In genomic region chr4:11874586-11875264, GRCm38 (mm10) we compare ENCODE assay signal across 32 mouse cellular contexts.
A peak's percentile ranks its signal among the peaks of the same experiment; 100 is the strongest.
DNase-seq lines count a peak whose midpoint lies in the region; ATAC-seq and TF ChIP-seq lines count a peak whose summit lies in the region.
"Had no signal": no experiment of that assay in that cellular context is flagged by ENCODE, and none has a peak within 500 bp of the region (broad histone marks: within the 10 kb centered on the region; RNA-seq: fewer than 3 reads in every experiment).

No protein-coding gene starts in this region.

- no peak for DNase-seq in lung, postnatal 14 days
- no peak for DNase-seq in cerebellum, postnatal 25 days
- DNase-seq in forebrain, embryonic 10.5 days (ENCODE audit: extremely low spot score, low spot score), result no peak
- DNase-seq: adrenal gland, adult 2 months; adrenal gland, postnatal 36 days; cerebellum, adult 18-20 months; cerebellum, postnatal 10 days; forebrain, postnatal 0 days; gastrocnemius, postnatal 25 days; heart, postnatal 36 days; kidney, adult 18-20 months; kidney, postnatal 36 days; liver, embryonic 13.5 days; midbrain, embryonic 14.5 days; thymus, adult 18-20 months; thymus, postnatal 36 days had no signal

- no peak overlapping the region for H3K4me2 ChIP-seq in intestine, embryonic 15.5 days (replicated peaks)
- no peak overlapping the region for H3K4me2 ChIP-seq in intestine, postnatal 0 days (replicated peaks; ENCODE audit: low read depth)
- H3K4me2 ChIP-seq in lung, embryonic 15.5 days, result no peak overlapping the region
- H3K4me2 ChIP-seq in stomach, embryonic 15.5 days, result no peak overlapping the region
- H3K4me2 ChIP-seq: forebrain, embryonic 12.5 days; hindbrain, embryonic 12.5 days; kidney, embryonic 15.5 days; limb, embryonic 12.5 days; liver, embryonic 13.5 days had no signal

- no peak overlapping the region for H3K9ac ChIP-seq in intestine, embryonic 15.5 days
- no peak overlapping the region for H3K9ac ChIP-seq in intestine, postnatal 0 days (ENCODE audit: low read depth, low read length)
- H3K9ac ChIP-seq in lung, embryonic 15.5 days, result no peak overlapping the region
- H3K9ac ChIP-seq in stomach, embryonic 15.5 days, result no peak overlapping the region
- H3K9ac ChIP-seq: forebrain, embryonic 12.5 days; forebrain, postnatal 0 days; hindbrain, embryonic 12.5 days; kidney, embryonic 15.5 days; limb, embryonic 12.5 days; liver, embryonic 13.5 days had no signal

- WGBS in intestine, embryonic 15.5 days, result 75% methylated on average over 4 of the region's 4 CpGs
- WGBS in intestine, postnatal 0 days, result 70% methylated on average over 4 of the region's 4 CpGs
- WGBS in lung, embryonic 15.5 days, result 49% methylated on average over 4 of the region's 4 CpGs
- 77% methylated on average over 4 of the region's 4 CpGs for WGBS in stomach, embryonic 15.5 days
- 73% methylated on average over 4 of the region's 4 CpGs for WGBS in forebrain, embryonic 10.5 days

- H3K36me3 ChIP-seq in intestine, embryonic 15.5 days, result no peaks in the 10 kb centered on the region
- H3K36me3 ChIP-seq in intestine, postnatal 0 days (ENCODE audit: control insufficient read depth, insufficient read depth), result no peaks in the 10 kb centered on the region
- H3K36me3 ChIP-seq in lung, embryonic 15.5 days, result no peaks in the 10 kb centered on the region
- no peaks in the 10 kb centered on the region for H3K36me3 ChIP-seq in stomach, embryonic 15.5 days
- H3K36me3 ChIP-seq in forebrain, embryonic 10.5 days (replicated peaks), result no peaks in the 10 kb centered on the region
- H3K36me3 ChIP-seq: forebrain, embryonic 12.5 days; hindbrain, embryonic 12.5 days; kidney, embryonic 15.5 days; limb, embryonic 12.5 days; liver, embryonic 13.5 days had no signal

- no peak overlapping the region for H3K4me3 ChIP-seq in intestine, embryonic 15.5 days (replicated peaks)
- no peak overlapping the region for H3K4me3 ChIP-seq in intestine, postnatal 0 days (ENCODE audit: low read depth, low read length)
- H3K4me3 ChIP-seq in lung, embryonic 15.5 days, result no peak overlapping the region
- no peak overlapping the region for H3K4me3 ChIP-seq in stomach, embryonic 15.5 days (replicated peaks)
- no peak overlapping the region for H3K4me3 ChIP-seq in forebrain, embryonic 10.5 days
- H3K4me3 ChIP-seq: erythroblast, embryonic 14.5 days; forebrain, embryonic 12.5 days; hindbrain, embryonic 12.5 days; kidney, embryonic 15.5 days; layer of hippocampus, adult 2 months; left cerebral cortex, adult 2 months; limb, embryonic 12.5 days; liver, embryonic 13.5 days had no signal

- no peak for TF ChIP-seq CTCF in intestine, postnatal 0 days (IDR thresholded peaks at IDR 0.05; ENCODE audit: low read depth)

- no peaks in the 10 kb centered on the region for H3K27me3 ChIP-seq in intestine, embryonic 15.5 days (replicated peaks)
- H3K27me3 ChIP-seq in intestine, postnatal 0 days (replicated peaks; ENCODE audit: control insufficient read depth, insufficient read depth, low read length), result no peaks in the 10 kb centered on the region
- H3K27me3 ChIP-seq in lung, embryonic 15.5 days, result no peaks in the 10 kb centered on the region
- no peaks in the 10 kb centered on the region for H3K27me3 ChIP-seq in stomach, embryonic 15.5 days (replicated peaks)
- no peaks in the 10 kb centered on the region for H3K27me3 ChIP-seq in forebrain, embryonic 10.5 days (ENCODE audit: poor library complexity, severe bottlenecking)
- H3K27me3 ChIP-seq: CH12.LX; forebrain, embryonic 12.5 days; hindbrain, embryonic 12.5 days; kidney, embryonic 15.5 days; limb, embryonic 12.5 days; liver, embryonic 13.5 days had no signal

- peak; percentile 43; the same call in 1 of the 2 replicates for ATAC-seq in intestine, embryonic 15.5 days
- ATAC-seq in intestine, postnatal 0 days, result no peak
- peak; percentile 59; the same call in 1 of the 2 replicates for ATAC-seq in lung, embryonic 15.5 days (ENCODE audit: borderline replicate concordance, extremely low read depth, low FRiP score, low TSS enrichment)
- peak; percentile 29; the same call in 1 of the 2 replicates for ATAC-seq in megakaryocyte-erythroid progenitor cell, adult 5-6 weeks (replicated peaks; ENCODE audit: low FRiP score, low TSS enrichment, poor library complexity, severe bottlenecking)
- peak; percentile 73 for ATAC-seq in stomach, embryonic 15.5 days (ENCODE audit: insufficient read depth, low FRiP score, low read depth)
- ATAC-seq: activated CD4-positive, CD25-positive, alpha-beta regulatory T cell, adult 4 months; forebrain, postnatal 0 days; hindbrain, postnatal 0 days had no signal

- H3K27ac ChIP-seq in intestine, embryonic 15.5 days, result no peak overlapping the region
- H3K27ac ChIP-seq in intestine, postnatal 0 days (ENCODE audit: low read depth, low read length), result no peak overlapping the region
- peak overlapping the region; percentile 74 for H3K27ac ChIP-seq in lung, embryonic 15.5 days
- H3K27ac ChIP-seq in stomach, embryonic 15.5 days, result peak overlapping the region; percentile 49; the same call in 1 of the 2 replicates
- H3K27ac ChIP-seq in forebrain, embryonic 10.5 days, result no peak overlapping the region
- H3K27ac ChIP-seq: forebrain, embryonic 12.5 days; hindbrain, embryonic 12.5 days; hindbrain, postnatal 0 days; kidney, embryonic 15.5 days; layer of hippocampus, adult 2 months; left cerebral cortex, adult 2 months; limb, embryonic 12.5 days; liver, embryonic 13.5 days; macrophage had no signal

- H3K4me1 ChIP-seq in intestine, embryonic 15.5 days (replicated peaks), result peaks cover 6% of the 10 kb centered on the region; the same call in 1 of the 2 replicates
- H3K4me1 ChIP-seq in intestine, postnatal 0 days (replicated peaks; ENCODE audit: control insufficient read depth, insufficient read depth, low read length), result no peaks in the 10 kb centered on the region
- peaks cover 42% of the 10 kb centered on the region for H3K4me1 ChIP-seq in lung, embryonic 15.5 days
- 0 out of 2 replicates have a peak, but pooled peaks cover 8% of the 10 kb centered on the region for H3K4me1 ChIP-seq in stomach, embryonic 15.5 days
- H3K4me1 ChIP-seq in forebrain, embryonic 10.5 days, result no peaks in the 10 kb centered on the region
- H3K4me1 ChIP-seq: forebrain, embryonic 12.5 days; hindbrain, embryonic 12.5 days; limb, embryonic 12.5 days had no signal

- H3K9me3 ChIP-seq in intestine, embryonic 15.5 days, result no peaks in the 10 kb centered on the region
- no peaks in the 10 kb centered on the region for H3K9me3 ChIP-seq in intestine, postnatal 0 days (ENCODE audit: control insufficient read depth)
- no peaks in the 10 kb centered on the region for H3K9me3 ChIP-seq in lung, embryonic 15.5 days
- H3K9me3 ChIP-seq in stomach, embryonic 15.5 days, result no peaks in the 10 kb centered on the region
- no peaks in the 10 kb centered on the region for H3K9me3 ChIP-seq in forebrain, embryonic 10.5 days
- H3K9me3 ChIP-seq: forebrain, embryonic 12.5 days; hindbrain, embryonic 12.5 days; kidney, embryonic 15.5 days; limb, embryonic 12.5 days; liver, embryonic 13.5 days had no signal

Comparison
In these comparisons a context has a peak if more than half of its experiments do, and no peak if none do; other contexts are left out.
1. H3K27ac ChIP-seq: peak in lung, embryonic 15.5 days (single experiment) and stomach, embryonic 15.5 days (single experiment); none in intestine, embryonic 15.5 days (single experiment), intestine, postnatal 0 days (single experiment) and forebrain, embryonic 10.5 days (single experiment).